Mouse (Mus musculus) embryonic facial prominence, embryonic 12.5 days (tissue): ENCODE data around the gene Prg4. TPM values are rescaled to one million over a fixed set of nuclear protein-coding genes. Genes with fewer than 3 reads are reported as not detected.

Experiments
- ATAC-seq: fragments of 200-750 bp; cut with Nextera tagmentation; 2 replicates; pipeline ENCODE4 v1.8.0; 2017; ENCODE audit not compliant: insufficient number of reproducible peaks, insufficient read depth, low FRiP score, low TSS enrichment
- H3K27ac ChIP-seq: fragments of 300-500 bp; sonication (generic); 2 replicates; pipeline ENCODE4 v1.5.1; 2016; ENCODE audit warnings: mild to moderate bottlenecking
- H3K27me3 ChIP-seq: fragments of 300-500 bp; sonication (generic); 2 replicates; pipeline ENCODE4 v1.6.1; 2016; ENCODE audit warnings: mild to moderate bottlenecking, moderate library complexity
- H3K36me3 ChIP-seq: fragments of 300-500 bp; sonication (generic); 2 replicates; pipeline ENCODE4 v1.6.1; 2016; ENCODE audit warnings: mild to moderate bottlenecking
- H3K4me1 ChIP-seq: fragments of 300-500 bp; sonication (generic); 2 replicates; pipeline ENCODE4 v1.6.1; 2016
- H3K4me2 ChIP-seq: fragments of 300-500 bp; sonication (generic); replicated peaks from 2 replicates; pipeline ENCODE4 v1.6.1; 2016; ENCODE audit warnings: mild to moderate bottlenecking, moderate library complexity
- H3K4me3 ChIP-seq: fragments of 300-500 bp; sonication (generic); 2 replicates; pipeline ENCODE4 v1.5.1; 2016; ENCODE audit warnings: mild to moderate bottlenecking
- H3K9ac ChIP-seq: fragments of 300-500 bp; sonication (generic); 2 replicates; pipeline ENCODE4 v1.6.1; 2016; ENCODE audit warnings: mild to moderate bottlenecking, moderate library complexity
- H3K9me3 ChIP-seq: fragments of 300-500 bp; sonication (generic); 2 replicates; pipeline ENCODE4 v1.6.1; 2016; ENCODE audit warnings: mild to moderate bottlenecking, moderate library complexity
- WGBS: fragments of 180-500 bp; shearing (Covaris S2); methylation state at CpG from one replicate; pipeline ENCODE4 v1.1.7; 2016; 5-methylcytosine and 5-hydroxymethylcytosine counted together
- polyA plus RNA-seq: library from polyadenylated mRNA; unstranded; fragments of >200 nt; fragmentation: Nextera tagmentation; extraction: Ambion mirVana; gene quantifications from 2 replicates; pipeline ENCODE4 v1.2.1, GENCODE M21; 2016

Gene Prg4
- polyA plus RNA-seq, 1 experiment from 2014 or later: 0.32 TPM

DNA sequence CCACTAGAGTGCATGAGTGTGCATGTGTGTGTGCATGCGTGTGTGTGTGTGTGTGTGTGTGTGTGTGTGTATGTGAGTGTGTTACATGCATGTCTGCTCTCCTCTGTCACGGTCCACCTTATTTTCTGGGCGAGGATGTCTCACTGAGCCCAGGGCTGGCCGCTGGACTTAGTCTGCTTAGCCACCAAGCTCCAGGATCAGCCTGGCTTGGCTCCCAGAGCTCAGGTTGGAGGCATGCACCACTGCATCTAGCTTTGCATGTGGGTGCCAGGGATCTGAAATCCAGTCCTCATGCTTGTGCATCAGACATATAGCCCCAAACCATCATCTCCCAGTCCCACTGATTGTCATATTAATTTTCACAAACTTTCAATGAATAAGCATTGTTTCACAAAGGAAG lies 2.3 kb downstream of the Prg4 start:
- Histone ChIP-seq H3K27me3 (no peaks in the 10 kb centered on the region), H3K27ac (no peak overlapping the region), H3K9ac (no peak overlapping the region), H3K4me2 (no peak overlapping the region), H3K4me3 (no peak overlapping the region), H3K36me3 (no peaks in the 10 kb centered on the region), H3K9me3 (no peaks in the 10 kb centered on the region), H3K4me1 (no peaks in the 10 kb centered on the region)
- 82% methylated on average over 4 of the region's 4 CpGs for WGBS
- no peak for ATAC-seq

DNA sequence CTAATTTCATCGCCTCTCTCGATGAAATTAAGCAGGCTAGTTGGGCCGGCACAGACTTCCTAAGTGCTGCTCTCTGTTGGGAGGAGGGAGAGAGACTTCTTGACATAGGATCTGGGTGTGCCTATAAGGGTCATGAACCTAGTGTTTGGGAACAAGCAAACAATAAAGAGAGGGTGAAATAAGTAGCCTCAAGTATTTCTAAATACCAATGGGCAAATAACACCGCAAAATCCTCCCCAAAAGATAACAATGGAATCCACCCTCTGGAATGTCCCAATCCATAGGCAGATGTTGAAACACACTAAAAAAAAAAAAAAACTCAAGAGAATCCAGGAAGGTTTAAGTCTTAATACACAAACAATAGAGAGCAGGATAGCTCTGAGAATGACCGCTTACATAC lies 2.9 kb downstream of the Prg4 start:
- Histone ChIP-seq H3K4me3 (no peak overlapping the region), H3K4me2 (no peak overlapping the region), H3K36me3 (no peaks in the 10 kb centered on the region), H3K9me3 (no peaks in the 10 kb centered on the region), H3K27me3 (no peaks in the 10 kb centered on the region), H3K9ac (no peak overlapping the region), H3K27ac (no peak overlapping the region), H3K4me1 (no peaks in the 10 kb centered on the region)
- no peak for ATAC-seq
- 65% methylated on average over 5 of the region's 5 CpGs for whole genome bisulfite sequencing

DNA sequence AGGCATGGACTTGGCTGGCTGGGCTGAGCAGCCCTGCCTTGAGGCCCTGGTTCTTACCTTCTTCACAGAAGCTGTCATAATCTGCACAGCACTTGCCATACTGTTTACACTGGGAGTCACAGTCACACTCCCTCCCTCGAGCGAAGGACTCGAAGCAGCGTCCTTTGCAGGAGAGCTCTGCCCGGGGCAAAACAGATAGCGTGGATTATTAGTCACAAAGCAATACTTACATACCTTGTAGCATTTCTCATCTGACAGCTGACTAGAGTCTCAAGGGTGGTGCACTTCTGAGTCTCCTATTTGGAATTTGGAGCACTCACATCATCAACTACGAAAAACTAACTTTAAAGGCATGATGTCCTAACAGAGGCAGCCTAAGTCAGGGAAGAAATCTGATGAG lies 5.4 kb downstream of the Prg4 start:
- WGBS: 69% methylated on average over 7 of the region's 7 CpGs
- ATAC-seq: no peak
- H3K4me2 ChIP-seq: no peak overlapping the region
- H3K9me3 ChIP-seq: no peaks in the 10 kb centered on the region
- H3K27me3 ChIP-seq: no peaks in the 10 kb centered on the region
- H3K9ac ChIP-seq: no peak overlapping the region
- no peak overlapping the region for H3K27ac ChIP-seq
- H3K4me3 ChIP-seq: no peak overlapping the region
- H3K36me3 ChIP-seq: no peaks in the 10 kb centered on the region
- H3K4me1 ChIP-seq: no peaks in the 10 kb centered on the region

DNA sequence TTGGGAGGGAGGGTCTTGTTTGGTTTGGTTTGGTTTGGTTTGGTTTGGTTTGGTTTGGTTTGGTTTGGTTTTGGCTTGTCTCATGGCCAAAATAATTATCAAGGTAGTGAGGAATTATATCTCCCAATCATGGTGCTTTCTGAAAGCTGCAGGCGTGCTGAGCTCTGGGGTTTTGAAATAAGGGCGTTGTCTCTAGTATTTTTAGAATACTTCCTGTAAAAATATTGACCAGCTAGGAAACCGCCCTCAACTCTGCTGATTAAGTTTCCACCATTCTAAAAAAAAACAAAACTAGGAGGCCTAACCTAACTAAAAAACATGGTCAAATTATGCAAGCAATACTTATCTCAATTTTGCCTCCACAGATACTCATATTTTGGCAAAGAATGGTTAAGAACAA lies 6.4 kb downstream of the Prg4 start:
- ATAC-seq: no peak
- Histone ChIP-seq H3K4me3 (no peak overlapping the region), H3K27me3 (no peaks in the 10 kb centered on the region), H3K4me1 (no peaks in the 10 kb centered on the region), H3K4me2 (no peak overlapping the region), H3K9ac (no peak overlapping the region), H3K27ac (no peak overlapping the region), H3K9me3 (no peaks in the 10 kb centered on the region), H3K36me3 (no peaks in the 10 kb centered on the region)
- 84% methylated on average over 3 of the region's 3 CpGs for WGBS

DNA sequence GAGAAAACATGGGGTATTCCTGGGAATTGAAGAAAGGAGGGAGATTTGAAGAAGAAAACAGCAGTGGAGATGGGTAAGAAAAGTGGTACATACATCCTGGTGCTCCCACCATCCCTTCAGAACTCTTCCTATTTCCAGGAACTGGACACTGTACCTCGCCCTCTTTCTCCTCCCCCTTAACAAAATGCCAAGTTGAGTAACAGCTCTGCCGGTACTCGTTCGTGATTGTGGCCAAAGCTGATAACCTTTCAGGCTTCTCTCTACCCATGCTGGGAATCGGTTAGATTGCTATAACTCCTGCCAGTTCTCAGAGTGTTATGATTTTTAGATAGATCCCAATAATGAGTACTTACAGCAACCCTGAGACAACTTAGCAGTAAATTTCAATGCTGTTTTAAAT lies 7.0 kb downstream of the Prg4 start:
- 86% methylated on average over 5 of the region's 5 CpGs for WGBS

DNA sequence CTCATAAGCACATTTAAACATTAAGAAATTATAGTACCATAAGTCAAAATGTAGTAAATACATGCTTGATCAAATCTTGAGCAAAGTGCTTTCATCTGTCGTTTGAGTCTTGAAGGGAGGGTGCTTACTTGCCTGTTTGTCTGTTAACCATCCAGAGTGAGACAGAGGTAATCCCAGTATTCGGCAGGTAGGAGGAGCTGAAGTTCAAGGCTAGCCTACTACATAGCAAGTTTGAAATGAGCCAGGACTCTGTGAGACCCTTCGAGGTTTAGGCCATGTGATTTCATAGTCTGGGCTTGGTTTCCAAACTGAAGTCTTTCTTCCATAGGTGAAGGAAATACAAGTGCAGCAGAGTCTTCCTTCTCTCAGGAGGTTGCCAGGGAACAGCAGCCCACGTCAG lies 24.2 kb downstream of the Prg4 start:
- H3K4me3 ChIP-seq: no peak overlapping the region
- WGBS: 71% methylated on average over 4 of the region's 4 CpGs
- no peaks in the 10 kb centered on the region for H3K27me3 ChIP-seq
- H3K27ac ChIP-seq: no peak overlapping the region
- H3K4me2 ChIP-seq: no peak overlapping the region
- ATAC-seq: no peak
- no peaks in the 10 kb centered on the region for H3K9me3 ChIP-seq
- H3K4me1 ChIP-seq: no peaks in the 10 kb centered on the region
- peaks cover 76% of the 10 kb centered on the region for H3K36me3 ChIP-seq
- H3K9ac ChIP-seq: no peak overlapping the region

More for the DNA sequence above, 7.0 kb downstream of the Prg4 start:
- H3K9ac ChIP-seq: no peak overlapping the region
- no peak for ATAC-seq
- H3K4me3 ChIP-seq: no peak overlapping the region
- no peak overlapping the region for H3K4me2 ChIP-seq
- no peak overlapping the region for H3K27ac ChIP-seq
- no peaks in the 10 kb centered on the region for H3K36me3 ChIP-seq
- no peaks in the 10 kb centered on the region for H3K27me3 ChIP-seq
- no peaks in the 10 kb centered on the region for H3K4me1 ChIP-seq
- no peaks in the 10 kb centered on the region for H3K9me3 ChIP-seq

DNA sequence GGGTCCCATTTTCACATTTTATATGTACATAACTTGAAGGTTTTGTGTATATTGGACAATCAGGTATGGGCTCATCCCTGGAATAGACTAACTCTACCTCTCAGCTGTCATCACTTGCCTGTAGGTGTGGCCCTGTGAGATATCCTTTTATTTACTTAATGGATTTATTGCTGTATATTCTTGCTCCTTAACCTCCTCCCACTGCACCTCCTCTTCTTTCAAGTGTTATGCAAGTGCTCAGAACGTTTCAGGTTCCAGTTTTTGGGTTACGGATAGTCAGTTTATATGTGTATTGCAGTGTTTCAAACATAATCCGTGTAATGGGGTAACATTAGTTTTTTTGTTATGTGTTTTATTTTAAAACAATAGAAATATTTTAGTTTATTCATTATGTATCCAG lies 27.3 kb downstream of the Prg4 start:
- Histone ChIP-seq H3K36me3 (peaks cover 75% of the 10 kb centered on the region), H3K27me3 (no peaks in the 10 kb centered on the region), H3K4me1 (no peaks in the 10 kb centered on the region), H3K27ac (no peak overlapping the region), H3K9me3 (no peaks in the 10 kb centered on the region), H3K4me3 (no peak overlapping the region), H3K9ac (no peak overlapping the region), H3K4me2 (no peak overlapping the region)
- WGBS: 92% methylated on average over 3 of the region's 3 CpGs
- ATAC-seq: no peak

DNA sequence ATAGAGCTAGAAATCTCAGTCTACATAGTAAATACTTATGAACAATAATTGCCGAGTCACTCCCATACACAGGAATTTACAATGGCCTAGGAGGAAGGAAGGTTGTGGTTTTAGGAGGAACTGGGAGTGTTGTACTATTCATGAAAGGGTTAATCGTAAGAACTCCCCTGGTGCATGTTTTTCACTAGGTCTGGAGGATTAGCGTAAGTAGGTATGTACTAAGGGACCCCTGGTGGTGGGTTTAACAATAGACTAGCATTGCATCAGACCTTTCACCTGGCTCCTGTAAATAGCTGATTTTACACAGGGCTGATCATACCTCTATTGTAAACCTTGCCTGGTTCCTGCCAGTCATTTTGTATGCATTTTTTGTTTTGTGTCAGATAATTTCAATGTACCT lies 39.7 kb downstream of the Prg4 start:
- no peak overlapping the region for H3K4me3 ChIP-seq
- no peaks in the 10 kb centered on the region for H3K27me3 ChIP-seq
- no peaks in the 10 kb centered on the region for H3K4me1 ChIP-seq
- 72% methylated on average over 3 of the region's 3 CpGs for WGBS
- H3K36me3 ChIP-seq: peaks cover 74% of the 10 kb centered on the region
- H3K4me2 ChIP-seq: no peak overlapping the region
- no peak overlapping the region for H3K9ac ChIP-seq
- H3K9me3 ChIP-seq: no peaks in the 10 kb centered on the region
- ATAC-seq: no peak
- H3K27ac ChIP-seq: no peak overlapping the region

DNA sequence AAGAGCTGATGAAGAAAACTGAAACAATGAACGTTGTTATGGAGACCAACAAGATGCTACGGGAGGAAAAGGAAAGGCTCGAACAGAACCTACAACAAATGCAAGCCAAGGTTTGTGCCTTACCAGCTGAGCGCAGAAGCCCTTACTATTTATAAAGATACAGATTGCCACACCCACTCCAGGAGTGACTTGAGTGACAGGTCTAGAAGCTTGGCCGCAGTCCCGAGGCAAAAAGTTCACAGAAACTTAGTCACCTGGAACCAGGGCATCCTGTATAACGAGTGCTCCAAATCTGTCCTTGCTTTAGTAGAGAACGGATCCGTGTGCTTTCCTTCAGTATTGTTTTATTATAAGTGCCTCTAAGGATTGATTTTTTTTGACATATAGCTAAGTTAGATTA lies 40.3 kb downstream of the Prg4 start:
- ATAC-seq: no peak
- Histone ChIP-seq H3K27me3 (no peaks in the 10 kb centered on the region), H3K4me2 (no peak overlapping the region), H3K4me1 (no peaks in the 10 kb centered on the region), H3K36me3 (peaks cover 69% of the 10 kb centered on the region), H3K27ac (no peak overlapping the region), H3K9me3 (no peaks in the 10 kb centered on the region), H3K9ac (no peak overlapping the region), H3K4me3 (no peak overlapping the region)
- WGBS: 85% methylated on average over 9 of the region's 9 CpGs

DNA sequence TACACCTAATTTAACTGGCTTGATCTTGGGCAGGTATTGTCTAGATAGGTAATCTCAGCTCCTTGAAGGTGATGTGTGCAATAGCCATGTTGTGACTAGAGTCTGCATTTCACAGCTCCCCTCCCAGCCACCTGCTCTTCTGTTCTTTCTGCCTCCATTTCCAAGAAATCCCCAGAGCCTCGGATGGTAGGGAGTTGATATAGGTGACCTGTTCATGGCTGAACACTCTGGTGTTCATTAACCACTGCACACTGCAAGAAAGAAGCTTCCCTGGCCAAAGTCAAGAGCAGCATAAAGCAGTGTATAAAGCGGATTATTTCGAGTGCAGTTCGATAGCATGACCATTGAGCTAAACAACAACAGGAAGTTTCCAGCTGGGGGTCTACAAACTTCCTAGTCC lies 47.5 kb downstream of the Prg4 start:
- H3K4me3 ChIP-seq: no peak overlapping the region
- H3K9me3 ChIP-seq: no peaks in the 10 kb centered on the region
- 95% methylated on average over 4 of the region's 4 CpGs for WGBS
- no peak overlapping the region for H3K9ac ChIP-seq
- peaks cover 72% of the 10 kb centered on the region for H3K36me3 ChIP-seq
- H3K27me3 ChIP-seq: no peaks in the 10 kb centered on the region
- H3K4me1 ChIP-seq: no peaks in the 10 kb centered on the region
- no peak for ATAC-seq
- no peak overlapping the region for H3K4me2 ChIP-seq
- no peak overlapping the region for H3K27ac ChIP-seq

DNA sequence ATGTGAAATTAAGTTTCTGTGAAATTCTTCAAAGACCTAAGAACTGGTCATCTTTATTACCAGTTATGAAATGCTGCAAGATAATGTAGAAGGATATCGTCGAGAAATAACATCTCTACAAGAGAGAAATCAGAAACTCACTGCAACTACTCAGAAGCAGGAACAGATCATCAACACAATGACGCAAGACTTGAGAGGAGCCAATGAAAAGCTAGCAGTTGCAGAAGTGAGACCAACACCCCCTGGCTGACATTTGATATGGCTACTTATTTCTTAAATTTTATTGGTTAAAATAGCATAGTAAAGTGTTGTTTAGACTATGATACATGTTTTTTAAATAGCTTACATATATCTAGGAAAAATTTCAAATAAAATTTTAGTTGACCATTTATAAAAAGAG lies 50.0 kb downstream of the Prg4 start:
- WGBS: 85% methylated on average over 3 of the region's 3 CpGs
- H3K9ac ChIP-seq: no peak overlapping the region
- H3K36me3 ChIP-seq: peaks cover 71% of the 10 kb centered on the region
- no peaks in the 10 kb centered on the region for H3K4me1 ChIP-seq
- no peak for ATAC-seq
- H3K4me3 ChIP-seq: no peak overlapping the region
- H3K27ac ChIP-seq: no peak overlapping the region
- H3K27me3 ChIP-seq: no peaks in the 10 kb centered on the region
- no peaks in the 10 kb centered on the region for H3K9me3 ChIP-seq
- no peak overlapping the region for H3K4me2 ChIP-seq

DNA sequence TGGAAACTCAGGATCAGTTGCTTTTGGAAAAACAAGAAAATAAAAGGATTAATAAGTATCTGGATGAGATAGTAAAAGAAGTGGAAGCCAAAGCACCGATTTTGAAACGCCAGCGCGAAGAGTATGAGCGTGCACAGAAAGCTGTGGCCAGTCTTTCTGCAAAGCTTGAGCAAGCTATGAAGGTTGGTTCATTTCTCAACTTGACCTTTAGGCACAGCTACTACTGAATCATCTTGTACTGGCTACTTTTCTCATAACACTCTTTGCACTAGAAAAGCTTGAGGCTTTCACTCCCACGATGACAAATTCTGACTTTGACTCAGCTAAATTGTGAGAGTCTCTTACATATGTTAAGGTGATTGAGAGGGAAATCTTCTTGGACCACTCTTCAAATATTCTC lies 56.0 kb downstream of the Prg4 start:
- Histone ChIP-seq H3K4me1 (no peaks in the 10 kb centered on the region), H3K4me2 (no peak overlapping the region), H3K9me3 (no peaks in the 10 kb centered on the region), H3K27me3 (no peaks in the 10 kb centered on the region), H3K4me3 (no peak overlapping the region), H3K36me3 (peaks cover 65% of the 10 kb centered on the region), H3K27ac (no peak overlapping the region), H3K9ac (no peak overlapping the region)
- 95% methylated on average over 6 of the region's 6 CpGs for WGBS
- ATAC-seq: no peak

DNA sequence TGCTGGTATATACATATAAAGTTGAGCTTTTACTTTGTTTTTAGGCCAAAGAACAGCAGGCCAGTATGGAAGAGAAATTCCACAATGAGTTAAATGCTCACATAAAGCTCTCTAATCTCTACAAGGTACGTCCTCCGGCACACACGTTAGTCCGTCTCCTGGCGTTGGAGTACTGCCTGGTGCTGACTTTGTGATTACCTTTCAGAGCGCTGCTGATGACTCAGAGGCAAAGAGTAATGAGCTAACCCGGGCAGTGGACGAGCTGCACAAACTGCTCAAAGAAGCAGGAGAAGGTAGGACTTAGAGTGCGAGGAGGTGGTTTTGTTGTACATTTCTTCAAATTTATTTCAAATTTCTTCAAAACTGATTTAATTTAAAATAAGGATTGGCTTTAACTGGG lies 58.7 kb downstream of the Prg4 start:
- no peak overlapping the region for H3K9ac ChIP-seq
- H3K36me3 ChIP-seq: peaks cover 62% of the 10 kb centered on the region
- H3K27ac ChIP-seq: no peak overlapping the region
- no peak for ATAC-seq
- WGBS: 94% methylated on average over 9 of the region's 9 CpGs
- no peak overlapping the region for H3K4me2 ChIP-seq
- no peaks in the 10 kb centered on the region for H3K27me3 ChIP-seq
- H3K4me1 ChIP-seq: no peaks in the 10 kb centered on the region
- H3K9me3 ChIP-seq: no peaks in the 10 kb centered on the region
- no peak overlapping the region for H3K4me3 ChIP-seq
